Mouse (Mus musculus) liver, embryonic 11.5 days (tissue): Measurements from ENCODE around the gene Acmsd. TPM values are rescaled to one million over a fixed set of nuclear protein-coding genes. Genes with fewer than 3 reads are reported as not detected.

Experiments
- ATAC-seq: fragments of 200-750 bp; cut with Nextera tagmentation; replicated peaks from 2 replicates; pipeline ENCODE4 v1.8.0; 2017; ENCODE audit warnings: moderate number of reproducible peaks, mild to moderate bottlenecking, moderate TSS enrichment, moderate library complexity; ENCODE audit not compliant: low FRiP score
- DNase-seq: peaks from one replicate; pipeline ENCODE4 v3.0.0-alpha.2; 2017; ENCODE audit warnings: low spot score
- H3K27ac ChIP-seq: fragments of 300-500 bp; sonication (generic); 2 replicates; pipeline ENCODE4 v1.5.1; 2014; ENCODE audit warnings: mild to moderate bottlenecking, low read depth, low read length, control low read depth
- H3K27me3 ChIP-seq: fragments of 300-500 bp; sonication (generic); replicated peaks from 2 replicates; pipeline ENCODE4 v1.6.1; 2014; ENCODE audit warnings: low read length, mixed read lengths; ENCODE audit not compliant: control insufficient read depth, insufficient read depth
- H3K36me3 ChIP-seq: fragments of 300-500 bp; sonication (generic); 2 replicates; pipeline ENCODE4 v1.6.1; 2014; ENCODE audit warnings: mild to moderate bottlenecking, low read length, moderate library complexity, mixed read lengths; ENCODE audit not compliant: control insufficient read depth, insufficient read depth
- H3K4me1 ChIP-seq: fragments of 300-500 bp; sonication (generic); replicated peaks from 2 replicates; pipeline ENCODE4 v1.6.1; 2014; ENCODE audit warnings: low read length, mixed read lengths; ENCODE audit not compliant: control insufficient read depth, insufficient read depth
- H3K4me2 ChIP-seq: fragments of 300-500 bp; sonication (generic); 2 replicates; pipeline ENCODE4 v1.6.1; 2014; ENCODE audit warnings: mild to moderate bottlenecking, control low read depth, moderate library complexity
- H3K4me3 ChIP-seq: fragments of 300-500 bp; sonication (generic); 2 replicates; pipeline ENCODE4 v1.5.1; 2014; ENCODE audit warnings: low read depth, low read length, control low read depth
- H3K9ac ChIP-seq: fragments of 300-500 bp; sonication (generic); 2 replicates; pipeline ENCODE4 v1.6.1; 2014; ENCODE audit warnings: low read depth, low read length, control low read depth
- H3K9me3 ChIP-seq: fragments of 300-500 bp; sonication (generic); 2 replicates; pipeline ENCODE4 v1.6.1; 2016; ENCODE audit warnings: low read length, inconsistent platforms, mixed read lengths; ENCODE audit not compliant: control insufficient read depth
- WGBS: fragments of 180-500 bp; shearing (Covaris S2); extraction: QIAGEN DNeasy Blood & Tissue Kit; methylation state at CpG from one replicate; pipeline ENCODE4 v1.1.7; 2014; 5-methylcytosine and 5-hydroxymethylcytosine counted together
- polyA plus RNA-seq: library from polyadenylated mRNA; unstranded; fragments of >200 nt; fragmentation: Nextera tagmentation; extraction: Ambion mirVana; gene quantifications from 2 replicates; pipeline ENCODE4 v1.2.1, GENCODE M21; 2014

Gene Acmsd
- 7.2 and 7.3 TPM in 2 replicates for polyA plus RNA-seq

- H3K27ac ChIP-seq = no peak within 1 kb of the TSS
- H3K27me3 ChIP-seq = no peaks in the 10 kb centered on the region
- H3K4me2 ChIP-seq = no peak within 1 kb of the TSS
- no peak for ATAC-seq
- 85% methylated on average over 4 of the region's 4 CpGs for WGBS
- H3K9me3 ChIP-seq = no peaks in the 10 kb centered on the region
- no peaks in the 10 kb centered on the region for H3K36me3 ChIP-seq
- no peak within 1 kb of the TSS for H3K4me3 ChIP-seq
- no peaks in the 10 kb centered on the region for H3K4me1 ChIP-seq
- peak; percentile 6 for DNase-seq
- H3K9ac ChIP-seq = no peak within 1 kb of the TSS
Observed at GRCm38 (mm10) chr1:127729096-127729495, at the start of gene Acmsd. Gene Acmsd, plus strand, starts transcription at chr1:127729413.

DNA sequence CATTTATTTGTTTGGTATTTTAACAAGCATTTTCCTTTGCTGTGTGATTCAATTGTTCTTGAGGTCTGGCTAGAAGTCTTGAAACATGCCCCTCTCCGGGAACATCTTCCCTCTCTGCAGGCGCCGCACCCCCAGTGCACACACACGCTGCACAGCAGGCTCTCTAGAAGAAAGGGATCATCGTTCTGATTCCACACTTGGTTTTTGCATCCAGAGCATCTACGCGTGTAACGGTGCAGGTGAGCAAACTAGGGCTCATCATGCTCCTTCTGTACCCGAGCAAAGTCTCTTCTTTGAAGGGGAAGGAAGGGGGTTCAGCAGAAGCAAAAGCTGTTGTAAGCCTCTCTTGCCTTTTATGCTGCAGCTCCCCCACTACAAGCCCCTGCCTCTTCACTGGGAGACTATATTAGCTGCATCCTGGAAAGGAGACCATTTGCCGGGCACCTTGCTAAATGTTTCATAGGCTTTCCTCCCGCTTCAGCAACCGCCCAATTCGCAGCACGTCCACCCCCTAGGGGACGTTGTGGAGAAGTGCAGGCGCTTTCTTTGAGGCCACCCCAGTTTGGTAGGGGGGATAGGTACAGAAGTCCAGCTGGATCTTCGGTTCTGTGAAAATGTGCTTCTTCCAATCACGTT lies 49.6 kb upstream of the Acmsd start, which contains the start of gene Tmem163:
Gene Tmem163, minus strand, starts transcription at position 51 of the 636 bp plus-strand sequence.
- Histone ChIP-seq H3K36me3 (no peaks in the 10 kb centered on the region), H3K9me3 (no peaks in the 10 kb centered on the region), H3K4me3 (no peak within 1 kb of the TSS), H3K4me1 (peaks cover 7% of the 10 kb centered on the region), H3K4me2 (peak within 1 kb of the TSS; percentile 97), H3K27me3 (peaks cover 50% of the 10 kb centered on the region), H3K9ac (no peak within 1 kb of the TSS), H3K27ac (no peak within 1 kb of the TSS)
- DNase-seq (peak; percentile 52), ATAC-seq (no peak)
- WGBS = 23% methylated on average over 18 of the region's 18 CpGs

DNA sequence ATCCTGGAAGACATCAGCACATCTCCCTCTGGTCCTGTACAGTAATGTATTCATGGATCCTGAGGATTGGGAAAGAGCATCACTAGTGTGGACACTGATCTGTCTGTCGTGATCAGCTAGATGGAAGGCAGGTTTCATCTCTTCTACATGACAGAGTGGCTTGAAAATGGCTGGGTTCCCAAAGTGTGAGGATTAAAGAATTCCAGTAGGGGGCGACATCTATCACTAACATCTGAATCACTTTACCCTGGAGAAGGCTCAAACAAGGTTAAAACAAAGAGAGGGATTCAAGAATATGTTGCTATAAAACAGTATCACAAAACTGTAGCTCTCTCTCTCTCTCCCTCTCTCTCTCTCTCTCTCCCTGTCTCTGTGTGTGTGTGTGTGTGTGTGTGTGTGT lies 32.7 kb upstream of the Acmsd start:
- no peaks in the 10 kb centered on the region for H3K27me3 ChIP-seq
- 24% methylated on average over 2 of the region's 2 CpGs for WGBS
- DNase-seq (no peak), ATAC-seq (no peak)
- H3K9me3 ChIP-seq = no peaks in the 10 kb centered on the region
- no peaks in the 10 kb centered on the region for H3K4me1 ChIP-seq
- H3K9ac ChIP-seq = no peak overlapping the region
- H3K36me3 ChIP-seq = no peaks in the 10 kb centered on the region
- no peak overlapping the region for H3K4me3 ChIP-seq
- no peak overlapping the region for H3K27ac ChIP-seq
- H3K4me2 ChIP-seq = no peak overlapping the region

GRCm38 (mm10) chr1:127702187-127702586 lies 27.0 kb upstream of the Acmsd start:
- H3K27me3 ChIP-seq = no peaks in the 10 kb centered on the region
- no peak overlapping the region for H3K4me2 ChIP-seq
- H3K4me1 ChIP-seq = no peaks in the 10 kb centered on the region
- no peaks in the 10 kb centered on the region for H3K36me3 ChIP-seq
- no peak overlapping the region for H3K27ac ChIP-seq
- H3K9ac ChIP-seq = no peak overlapping the region
- no peak; the same call in 1 of the 2 replicates for ATAC-seq
- H3K4me3 ChIP-seq = no peak overlapping the region
- no peaks in the 10 kb centered on the region for H3K9me3 ChIP-seq
- no peak for DNase-seq
- 59% methylated on average over 1 of the region's 1 CpGs for WGBS

DNA sequence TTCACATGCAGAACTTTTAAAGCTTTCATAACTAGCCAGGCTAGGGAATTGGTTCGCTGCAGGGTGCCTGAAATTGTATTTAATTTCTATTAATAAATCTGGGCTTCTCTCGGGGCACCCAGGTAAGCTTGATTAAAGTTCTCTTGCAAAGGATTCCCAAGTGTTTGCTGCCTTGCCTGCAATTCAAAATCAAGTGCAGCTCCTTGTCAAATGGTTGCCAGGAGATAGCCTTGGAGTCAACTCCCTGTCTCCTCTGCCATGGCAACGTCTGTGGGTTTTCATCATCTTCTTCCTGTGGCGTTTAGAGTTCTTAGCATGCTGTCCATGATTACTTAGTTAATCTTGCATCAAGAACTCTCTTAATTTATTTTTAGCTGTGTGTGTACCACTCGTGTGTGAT lies 22.9 kb upstream of the Acmsd start:
- H3K27me3 ChIP-seq = no peaks in the 10 kb centered on the region
- no peak for ATAC-seq
- H3K4me1 ChIP-seq = no peaks in the 10 kb centered on the region
- no peak overlapping the region for H3K27ac ChIP-seq
- H3K9ac ChIP-seq = no peak overlapping the region
- 72% methylated on average over 5 of the region's 5 CpGs for WGBS
- H3K36me3 ChIP-seq = no peaks in the 10 kb centered on the region
- H3K4me2 ChIP-seq = no peak overlapping the region
- no peak overlapping the region for H3K4me3 ChIP-seq
- DNase-seq = no peak
- no peaks in the 10 kb centered on the region for H3K9me3 ChIP-seq

GRCm38 (mm10) chr1:127716441-127716840 lies 12.8 kb upstream of the Acmsd start:
- no peak overlapping the region for H3K4me2 ChIP-seq
- H3K27ac ChIP-seq = no peak overlapping the region
- H3K27me3 ChIP-seq = no peaks in the 10 kb centered on the region
- no peaks in the 10 kb centered on the region for H3K36me3 ChIP-seq
- DNase-seq = no peak
- no peaks in the 10 kb centered on the region for H3K9me3 ChIP-seq
- no peak for ATAC-seq
- no peak overlapping the region for H3K9ac ChIP-seq
- H3K4me1 ChIP-seq = no peaks in the 10 kb centered on the region
- no peak overlapping the region for H3K4me3 ChIP-seq
- WGBS = 78% methylated on average over 8 of the region's 8 CpGs

DNA sequence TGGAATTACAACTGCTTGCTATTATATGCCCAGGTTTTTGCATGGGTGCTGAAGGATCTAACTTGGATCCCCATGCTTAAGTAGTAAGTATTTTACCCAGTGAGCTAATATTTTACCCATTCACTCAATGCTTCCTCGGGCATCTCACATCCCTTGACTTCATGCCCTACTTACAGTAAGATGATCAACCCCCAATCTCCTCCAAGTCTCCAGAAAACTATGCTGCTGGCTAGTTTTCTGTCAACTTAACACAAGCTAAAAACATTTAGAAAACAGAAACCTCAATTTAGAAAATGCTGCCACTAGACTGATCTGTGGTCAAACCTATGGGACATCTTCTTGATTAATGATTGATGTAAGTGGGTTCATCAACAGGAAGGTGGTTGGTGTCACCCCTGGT lies 10.9 kb upstream of the Acmsd start:
- Histone ChIP-seq H3K27ac (no peak overlapping the region), H3K9me3 (no peaks in the 10 kb centered on the region), H3K4me1 (no peaks in the 10 kb centered on the region), H3K4me3 (no peak overlapping the region), H3K9ac (no peak overlapping the region), H3K36me3 (no peaks in the 10 kb centered on the region), H3K27me3 (no peaks in the 10 kb centered on the region), H3K4me2 (no peak overlapping the region)
- ATAC-seq (no peak), DNase-seq (no peak)
- WGBS = 89% methylated on average over 1 of the region's 1 CpGs

GRCm38 (mm10) chr1:127723596-127723995 lies 5.6 kb upstream of the Acmsd start:
- Histone ChIP-seq H3K27ac (no peak overlapping the region), H3K9ac (no peak overlapping the region), H3K4me3 (no peak overlapping the region), H3K4me2 (no peak overlapping the region), H3K4me1 (no peaks in the 10 kb centered on the region), H3K9me3 (no peaks in the 10 kb centered on the region), H3K27me3 (no peaks in the 10 kb centered on the region), H3K36me3 (no peaks in the 10 kb centered on the region)
- 38% methylated on average over 2 of the region's 2 CpGs for WGBS
- DNase-seq (peak; percentile 14), ATAC-seq (no peak)

DNA sequence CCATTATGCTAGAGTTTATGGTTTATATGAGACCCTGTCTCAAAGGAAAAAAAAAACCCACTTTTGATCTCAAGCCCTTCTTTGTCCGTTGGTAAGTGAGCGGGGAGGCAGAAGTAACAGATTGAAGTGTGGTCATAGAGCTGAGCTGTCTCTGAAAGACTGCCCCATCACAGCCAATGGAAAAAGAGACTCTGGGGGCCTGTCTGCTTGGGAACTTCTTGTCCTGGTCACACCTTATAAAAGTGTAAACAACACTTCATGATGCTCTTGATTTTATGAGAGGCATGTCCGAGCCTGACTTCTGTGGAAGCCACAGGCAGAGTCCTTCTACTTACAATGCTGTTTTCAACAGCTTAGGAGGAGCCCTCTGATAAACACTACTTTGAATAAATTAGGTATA lies 1.9 kb downstream of the Acmsd start:
- Histone ChIP-seq H3K27ac (no peak overlapping the region), H3K27me3 (no peaks in the 10 kb centered on the region), H3K4me1 (no peaks in the 10 kb centered on the region), H3K4me2 (no peak overlapping the region), H3K36me3 (no peaks in the 10 kb centered on the region), H3K9me3 (no peaks in the 10 kb centered on the region), H3K4me3 (no peak overlapping the region), H3K9ac (no peak overlapping the region)
- no peak for ATAC-seq
- no peak for DNase-seq
- 57% methylated on average over 3 of the region's 3 CpGs for WGBS
